Mouse (Mus musculus) macrophage (primary cell): Measurements from ENCODE around the gene Unc13a. TPM values are rescaled to one million over a fixed set of nuclear protein-coding genes. Genes with fewer than 3 reads are reported as not detected.

ENCODE experiments used
- H3K27ac ChIP-seq: fragments of 350-480 bp; formaldehyde crosslinking; 2 replicates; pipeline ENCODE4 v1.9.0; 2021
- H3K36me3 ChIP-seq: fragments of 350-480 bp; formaldehyde crosslinking; 2 replicates; pipeline ENCODE4 v1.9.0; 2021; ENCODE audit errors: inconsistent target
- H3K4me3 ChIP-seq: fragments of 350-480 bp; formaldehyde crosslinking; 2 replicates; pipeline ENCODE4 v1.9.0; 2021; ENCODE audit errors: inconsistent target
- H3K79me2 ChIP-seq: fragments of 350-480 bp; formaldehyde crosslinking; 2 replicates; pipeline ENCODE4 v1.9.0; 2021; ENCODE audit errors: inconsistent target
- WGBS: methylation state at CpG from one replicate; pipeline ENCODE4 v1.1.7; 2026; ENCODE audit warnings: inconsistent platforms; ENCODE audit not compliant: missing documents; 5-methylcytosine and 5-hydroxymethylcytosine counted together
- polyA plus RNA-seq: library from polyadenylated mRNA; stranded (reverse); fragments of 250-400 nt; gene quantifications from 3 replicates; pipeline ENCODE4 v1.2.4, GENCODE M21; 2018; ENCODE audit warnings: inconsistent platforms

Gene Unc13a
- polyA plus RNA-seq, 1 experiment from 2014 or later: 0.98 TPM

DNA sequence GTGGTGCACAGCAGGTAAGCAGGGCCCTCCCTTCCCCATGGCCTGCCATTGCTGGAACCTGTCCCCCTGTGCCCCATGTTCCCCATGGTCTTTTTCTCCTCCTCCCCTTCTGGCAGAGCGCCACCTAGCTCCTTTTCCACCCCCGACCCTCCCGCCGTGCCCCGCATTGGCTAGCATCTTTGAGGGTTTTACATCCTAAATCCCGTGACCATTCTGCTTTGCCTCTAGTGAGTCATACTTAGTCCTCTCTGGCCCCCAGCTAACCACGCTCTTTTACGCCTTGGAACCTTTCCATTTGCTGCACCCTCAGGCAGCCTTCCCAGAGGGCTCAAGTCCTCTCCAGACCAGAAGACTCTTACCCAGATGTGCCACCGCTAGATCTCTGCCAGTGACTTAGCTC is 91.4 kb downstream of the Unc13a start:
- Histone ChIP-seq H3K27ac (peak overlapping the region; percentile 99), H3K79me2 (peaks cover 76% of the 10 kb centered on the region), H3K4me3 (peak overlapping the region; percentile 45), H3K36me3 (peaks cover 20% of the 10 kb centered on the region; the same call in 1 of the 2 replicates)
- WGBS: 57% methylated on average over 8 of the region's 9 CpGs

DNA sequence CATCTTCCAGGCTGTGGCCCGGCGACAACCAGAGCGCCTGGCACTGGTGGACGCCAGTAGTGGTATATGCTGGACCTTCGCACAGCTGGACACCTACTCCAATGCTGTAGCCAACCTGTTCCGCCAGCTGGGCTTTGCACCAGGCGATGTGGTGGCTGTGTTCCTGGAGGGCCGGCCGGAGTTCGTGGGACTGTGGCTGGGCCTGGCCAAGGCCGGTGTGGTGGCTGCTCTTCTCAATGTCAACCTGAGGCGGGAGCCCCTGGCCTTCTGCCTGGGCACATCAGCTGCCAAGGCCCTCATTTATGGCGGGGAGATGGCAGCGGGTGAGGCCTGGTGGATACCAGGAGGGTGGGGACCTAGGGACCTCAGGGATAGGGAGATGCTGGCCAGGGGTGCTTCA is 92.1 kb downstream of the Unc13a start:
- Histone ChIP-seq H3K27ac (peak overlapping the region; percentile 99), H3K4me3 (peak overlapping the region; percentile 45), H3K79me2 (peaks cover 83% of the 10 kb centered on the region), H3K36me3 (peaks cover 13% of the 10 kb centered on the region; the same call in 1 of the 2 replicates)
- 91% methylated on average over 14 of the region's 14 CpGs for WGBS

DNA sequence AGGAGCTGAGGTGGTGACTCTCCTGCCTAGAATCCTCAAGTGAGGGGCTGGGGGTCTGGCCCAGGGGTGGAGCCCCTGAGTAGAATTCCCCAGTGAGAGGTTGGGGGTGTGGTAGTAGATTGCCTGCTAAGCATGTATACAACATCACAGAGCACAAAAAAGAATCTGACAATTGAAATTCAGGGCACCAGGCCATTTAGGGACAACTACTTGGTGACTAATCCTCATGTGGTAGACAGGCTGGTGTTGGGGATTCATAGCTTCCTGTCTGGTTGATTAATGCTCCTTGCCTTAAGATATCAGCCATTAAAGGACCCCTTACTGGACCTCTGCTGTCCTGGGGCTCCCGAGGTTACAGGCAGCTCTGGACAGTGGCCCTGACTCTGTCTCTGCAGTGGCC is 92.5 kb downstream of the Unc13a start:
- peak overlapping the region; percentile 99 for H3K27ac ChIP-seq
- H3K4me3 ChIP-seq: peak overlapping the region; percentile 45
- peaks cover 13% of the 10 kb centered on the region; the same call in 1 of the 2 replicates for H3K36me3 ChIP-seq
- 60% methylated on average over 1 of the region's 1 CpGs for WGBS
- H3K79me2 ChIP-seq: peaks cover 88% of the 10 kb centered on the region

DNA sequence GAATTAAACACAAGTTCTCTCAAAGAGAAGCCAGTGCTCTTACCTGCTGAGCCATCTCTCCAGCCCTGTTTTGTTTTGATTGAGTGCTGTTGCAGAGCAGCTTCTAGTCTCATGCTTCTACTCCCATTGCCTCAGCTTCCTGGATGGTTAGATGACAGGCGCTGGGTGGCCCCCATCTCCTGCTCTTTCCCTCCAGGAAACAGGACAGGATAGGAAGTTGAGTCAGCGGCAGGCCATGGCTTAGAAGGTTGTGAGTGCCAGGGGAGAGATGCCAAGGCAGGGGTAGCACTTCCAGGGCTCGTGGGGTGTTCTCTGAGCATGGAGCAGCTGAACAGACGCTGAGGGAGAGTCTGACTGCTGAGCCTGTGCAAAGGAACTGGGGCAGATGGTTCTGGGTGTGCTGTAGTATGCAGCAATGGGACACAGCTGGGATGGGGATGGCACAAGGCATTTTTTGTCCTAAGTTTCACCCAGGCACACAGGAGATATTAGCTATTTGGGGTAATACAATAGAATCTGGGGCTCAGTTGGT is 93.6 kb downstream of the Unc13a start:
- Histone ChIP-seq H3K4me3 (no peak overlapping the region), H3K36me3 (peaks cover 4% of the 10 kb centered on the region; the same call in 1 of the 2 replicates), H3K79me2 (peaks cover 85% of the 10 kb centered on the region), H3K27ac (peak overlapping the region; percentile 99)
- WGBS: 39% methylated on average over 4 of the region's 4 CpGs

DNA sequence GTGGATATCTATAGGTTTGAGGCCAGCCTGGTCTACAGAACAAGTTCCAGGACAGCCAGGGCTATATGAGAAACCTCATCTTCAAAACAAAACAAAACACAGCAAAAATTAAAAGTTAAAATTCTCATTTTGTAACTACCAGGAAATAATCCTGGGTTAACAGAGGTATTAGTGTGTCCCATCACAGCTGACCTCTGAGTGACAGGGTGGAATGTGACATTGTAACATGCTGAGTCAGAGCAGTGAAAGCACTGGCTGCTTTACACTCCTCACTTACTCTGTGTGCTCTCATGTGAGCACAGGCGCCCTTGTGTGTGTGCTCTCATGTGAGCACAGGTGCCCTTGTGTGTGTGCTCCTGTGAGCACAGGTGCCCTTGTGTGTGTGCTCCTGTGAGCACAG is 96.5 kb downstream of the Unc13a start:
- 100% methylated on average over 1 of the region's 1 CpGs for WGBS
- no peak overlapping the region for H3K4me3 ChIP-seq
- H3K36me3 ChIP-seq: no peaks in the 10 kb centered on the region
- H3K27ac ChIP-seq: no peak overlapping the region
- H3K79me2 ChIP-seq: peaks cover 80% of the 10 kb centered on the region

DNA sequence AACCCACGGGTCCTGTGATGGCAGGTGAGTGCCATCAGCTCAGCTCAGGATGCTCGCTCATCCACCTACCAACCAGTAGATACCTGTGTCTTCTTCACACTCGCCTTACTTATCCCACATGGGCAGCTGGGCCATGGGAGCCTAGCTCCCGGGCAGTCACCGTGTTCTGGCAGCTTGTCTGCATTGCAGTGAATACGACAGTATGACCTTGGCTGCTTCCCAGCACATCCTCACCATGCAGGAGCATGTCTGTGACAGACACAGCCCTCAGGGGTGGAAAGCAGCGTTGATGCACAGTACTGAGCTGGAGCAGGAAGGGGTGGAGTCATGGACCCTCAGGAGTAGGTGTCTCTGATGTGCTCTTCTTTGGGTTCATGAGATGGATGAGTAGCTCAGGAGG is 97.1 kb downstream of the Unc13a start:
- Histone ChIP-seq H3K4me3 (no peak overlapping the region), H3K36me3 (no peaks in the 10 kb centered on the region), H3K79me2 (peaks cover 74% of the 10 kb centered on the region), H3K27ac (no peak overlapping the region)
- WGBS: 90% methylated on average over 7 of the region's 7 CpGs

Other genes with a start within 250 kb of the Unc13a start
- 3.6 to 9.9 TPM (median 9.8 TPM) in 3 replicates for gene Abhd8, start 208.1 kb downstream of the Unc13a start, polyA plus RNA-seq
- gene Mrpl34, start 206.8 kb downstream of the Unc13a start, polyA plus RNA-seq: 46.4 to 67.5 TPM (median 63.1 TPM) in 3 replicates
- gene Dda1, start 202.6 kb downstream of the Unc13a start, polyA plus RNA-seq: 36.3 to 50.7 TPM (median 38.5 TPM) in 3 replicates
- 3.4 to 7.2 TPM (median 6.4 TPM) in 3 replicates for gene Ano8, start 185.8 kb downstream of the Unc13a start, polyA plus RNA-seq
- 4.0 to 12.7 TPM (median 11.4 TPM) in 3 replicates for gene Gtpbp3, start 183.7 kb downstream of the Unc13a start, polyA plus RNA-seq
- gene Plvap, start 160.0 kb downstream of the Unc13a start, polyA plus RNA-seq: 0.28 to 0.96 TPM in 2 of 3 replicates, not detected in the other
- 0.12 to 0.17 TPM in 2 of 3 replicates, not detected in the other for gene Ccdc194, start 146.0 kb downstream of the Unc13a start, polyA plus RNA-seq
- gene Bst2, start 134.3 kb downstream of the Unc13a start, polyA plus RNA-seq: 155 to 1,074 TPM (median 938 TPM) in 3 replicates
- 30.1 to 92.7 TPM (median 76.2 TPM) in 3 replicates for gene Mvb12a, start 128.8 kb downstream of the Unc13a start, polyA plus RNA-seq
- gene Tmem221, start 112.9 kb downstream of the Unc13a start, polyA plus RNA-seq: 3.2 to 9.9 TPM (median 8.7 TPM) in 3 replicates
- not detected in 3 replicates for gene Nxnl1, start 105.2 kb downstream of the Unc13a start, polyA plus RNA-seq
- 59.7 to 109 TPM (median 64.8 TPM) in 3 replicates for gene Slc27a1, start 102.9 kb downstream of the Unc13a start, polyA plus RNA-seq
- 36.7 to 133 TPM (median 114 TPM) in 3 replicates for gene Pgls, start 79.6 kb downstream of the Unc13a start, polyA plus RNA-seq
- 0.53 to 1.2 TPM (median 0.94 TPM) in 3 replicates for gene Fam129c, start 74.1 kb downstream of the Unc13a start, polyA plus RNA-seq
- gene Colgalt1, start 60.8 kb downstream of the Unc13a start, polyA plus RNA-seq: 108 to 170 TPM (median 143 TPM) in 3 replicates
- 10.8 to 16.4 TPM (median 11.3 TPM) in 3 replicates for gene Jak3, start 4.5 kb upstream of the Unc13a start, polyA plus RNA-seq
- gene Insl3, start 17.5 kb upstream of the Unc13a start, polyA plus RNA-seq: 0.64 to 0.95 TPM (median 0.93 TPM) in 3 replicates
- gene B3gnt3, start 30.0 kb upstream of the Unc13a start, polyA plus RNA-seq: 13.1 to 16.5 TPM (median 14.2 TPM) in 3 replicates
- gene Fcho1, start 54.0 kb upstream of the Unc13a start, polyA plus RNA-seq: 5.0 to 6.2 TPM (median 5.8 TPM) in 3 replicates
- 8.3 to 10.1 TPM (median 9.2 TPM) in 3 replicates for gene Zfp709, start 210.3 kb upstream of the Unc13a start, polyA plus RNA-seq
- gene Zfp882, start 236.9 kb upstream of the Unc13a start, polyA plus RNA-seq: 0.77 to 1.7 TPM (median 1.1 TPM) in 3 replicates
- gene Zfp617, start 236.9 kb upstream of the Unc13a start, polyA plus RNA-seq: 11.8 to 35.6 TPM (median 15.9 TPM) in 3 replicates